Mouse (Mus musculus): ENCODE results near the gene Enpp6. TPM values are rescaled to one million over a fixed set of nuclear protein-coding genes. Genes with fewer than 3 reads are reported as not detected.

Gene Enpp6
- total and polyA plus RNA-seq, 2 experiments from 2014 or later: 0.80 to 1.9 TPM

GRCm38 (mm10) chr8:46988366-46988765 lies 1.7 kb downstream of the Enpp6 start:
- Histone ChIP-seq H3K27me3 (ENCODE audit: insufficient read depth, low read length) (no peaks in the 10 kb centered on the region), H3K9ac (replicated peaks; ENCODE audit: low read length, poor library complexity, severe bottlenecking) (no peak overlapping the region), H3K9me3 (ENCODE audit: low read length) (no peaks in the 10 kb centered on the region), H3K4me3 (ENCODE audit: low read depth, low read length) (no peak overlapping the region), H3K4me2 (ENCODE audit: low read depth, low read length, poor library complexity, severe bottlenecking) (no peak overlapping the region), H3K4me1 (ENCODE audit: insufficient read depth, low read length) (0 out of 2 replicates have a peak, but pooled peaks cover 2% of the 10 kb centered on the region), H3K36me3 (ENCODE audit: insufficient read depth, low read length) (no peaks in the 10 kb centered on the region), H3K27ac (ENCODE audit: low read depth, low read length) (no peak overlapping the region)
- no peak for TF ChIP-seq CTCF (IDR thresholded peaks at IDR 0.05)
- 57% methylated on average over 6 of the region's 6 CpGs for WGBS
- no peak for ATAC-seq (ENCODE audit: low FRiP score)
- DNase-seq (ENCODE audit: low spot score): no peak

- ATAC-seq (ENCODE audit: low FRiP score): no peak
- 0 out of 2 replicates have a peak, but pooled peaks cover 2% of the 10 kb centered on the region for H3K4me1 ChIP-seq (ENCODE audit: insufficient read depth, low read length)
- H3K27me3 ChIP-seq (ENCODE audit: insufficient read depth, low read length): no peaks in the 10 kb centered on the region
- no peak overlapping the region for H3K9ac ChIP-seq (replicated peaks; ENCODE audit: low read length, poor library complexity, severe bottlenecking)
- H3K36me3 ChIP-seq (ENCODE audit: insufficient read depth, low read length): no peaks in the 10 kb centered on the region
- H3K27ac ChIP-seq (ENCODE audit: low read depth, low read length): no peak overlapping the region
- no peak overlapping the region for H3K4me3 ChIP-seq (ENCODE audit: low read depth, low read length)
- H3K9me3 ChIP-seq (ENCODE audit: low read length): no peaks in the 10 kb centered on the region
- TF ChIP-seq CTCF (IDR thresholded peaks at IDR 0.05): no peak
- 84% methylated on average over 5 of the region's 5 CpGs for WGBS
- H3K4me2 ChIP-seq (ENCODE audit: low read depth, low read length, poor library complexity, severe bottlenecking): no peak overlapping the region
- no peak for DNase-seq (ENCODE audit: low spot score)
These were observed 4.4 kb downstream of the Enpp6 start for GRCm38 (mm10) chr8:46991081-46991480.

DNA sequence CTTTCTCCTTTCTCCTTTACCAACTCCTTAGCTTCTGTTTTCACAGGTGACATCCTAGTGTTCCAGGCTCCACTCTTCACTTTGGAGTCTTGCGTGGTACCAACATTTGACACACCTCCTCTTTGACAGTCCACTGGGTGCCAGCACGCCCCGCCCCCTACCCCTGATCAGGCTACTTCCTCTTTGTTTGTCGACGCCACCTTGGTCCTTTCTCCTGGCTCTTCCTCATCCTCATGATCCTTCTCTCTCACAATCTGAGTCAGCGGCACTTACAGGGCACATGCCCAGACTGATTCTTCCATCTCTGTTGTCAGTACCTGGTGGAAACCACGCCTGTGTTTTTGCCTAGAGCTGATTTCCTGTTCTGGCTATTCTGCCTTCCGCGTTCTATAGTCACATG lies 5.9 kb downstream of the Enpp6 start:
- DNase-seq (ENCODE audit: low spot score): no peak

DNA sequence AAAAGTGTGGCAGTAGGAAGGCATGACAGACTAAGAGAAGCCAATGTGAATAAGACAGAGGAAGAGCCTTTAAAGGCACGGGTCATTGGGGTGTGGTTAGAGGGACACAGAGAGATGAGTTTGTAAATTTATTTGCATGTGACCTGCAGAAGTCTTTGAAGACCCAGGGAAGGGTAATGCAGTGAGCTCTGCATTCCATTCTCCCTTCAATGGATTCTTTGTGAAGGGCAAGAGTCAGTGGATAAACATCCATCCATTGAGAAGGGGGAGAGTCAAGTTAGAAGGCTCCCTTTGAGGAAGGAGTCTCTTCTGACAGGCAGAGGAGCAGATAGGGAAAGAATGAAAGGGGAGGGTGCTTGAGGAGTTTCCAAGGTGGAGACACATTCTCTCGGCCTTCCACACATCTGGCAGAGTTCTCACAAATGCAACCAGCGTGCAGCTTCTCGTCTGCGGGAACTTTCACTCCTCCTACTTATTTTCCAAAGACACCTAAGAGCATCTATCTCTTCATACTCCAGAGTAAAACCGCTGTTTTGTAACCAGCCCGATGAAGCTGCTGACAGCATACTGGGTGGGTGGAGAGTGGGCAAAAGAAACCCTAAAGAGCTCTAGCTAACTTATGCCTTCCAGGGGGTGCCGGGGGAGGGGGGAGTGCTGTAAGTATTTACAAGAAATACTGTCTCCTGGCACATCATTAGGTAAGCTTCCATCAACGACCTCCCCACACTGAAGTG lies 9.4 kb downstream of the Enpp6 start:
- DNase-seq (ENCODE audit: low spot score) (no peak), ATAC-seq (ENCODE audit: low FRiP score) (no peak)
- Histone ChIP-seq H3K4me2 (ENCODE audit: low read depth, low read length, poor library complexity, severe bottlenecking) (no peak overlapping the region), H3K4me1 (ENCODE audit: insufficient read depth, low read length) (no peaks in the 10 kb centered on the region), H3K36me3 (ENCODE audit: insufficient read depth, low read length) (no peaks in the 10 kb centered on the region), H3K27me3 (ENCODE audit: insufficient read depth, low read length) (no peaks in the 10 kb centered on the region), H3K9me3 (ENCODE audit: low read length) (no peaks in the 10 kb centered on the region), H3K27ac (ENCODE audit: low read depth, low read length) (no peak overlapping the region), H3K4me3 (ENCODE audit: low read depth, low read length) (no peak overlapping the region), H3K9ac (replicated peaks; ENCODE audit: low read length, poor library complexity, severe bottlenecking) (no peak overlapping the region)
- 71% methylated on average over 9 of the region's 9 CpGs for WGBS
- no peak for TF ChIP-seq CTCF (IDR thresholded peaks at IDR 0.05)

More for the DNA sequence above, 5.9 kb downstream of the Enpp6 start:
- Histone ChIP-seq H3K27me3 (ENCODE audit: insufficient read depth, low read length) (no peaks in the 10 kb centered on the region), H3K4me3 (ENCODE audit: low read depth, low read length) (no peak overlapping the region), H3K36me3 (ENCODE audit: insufficient read depth, low read length) (no peaks in the 10 kb centered on the region), H3K4me1 (ENCODE audit: insufficient read depth, low read length) (0 out of 2 replicates have a peak, but pooled peaks cover 2% of the 10 kb centered on the region), H3K9me3 (ENCODE audit: low read length) (no peaks in the 10 kb centered on the region), H3K27ac (ENCODE audit: low read depth, low read length) (no peak overlapping the region), H3K4me2 (ENCODE audit: low read depth, low read length, poor library complexity, severe bottlenecking) (no peak overlapping the region), H3K9ac (replicated peaks; ENCODE audit: low read length, poor library complexity, severe bottlenecking) (no peak overlapping the region)
- WGBS: 93% methylated on average over 9 of the region's 9 CpGs
- TF ChIP-seq CTCF (IDR thresholded peaks at IDR 0.05): no peak
- ATAC-seq (ENCODE audit: low FRiP score): no peak

DNA sequence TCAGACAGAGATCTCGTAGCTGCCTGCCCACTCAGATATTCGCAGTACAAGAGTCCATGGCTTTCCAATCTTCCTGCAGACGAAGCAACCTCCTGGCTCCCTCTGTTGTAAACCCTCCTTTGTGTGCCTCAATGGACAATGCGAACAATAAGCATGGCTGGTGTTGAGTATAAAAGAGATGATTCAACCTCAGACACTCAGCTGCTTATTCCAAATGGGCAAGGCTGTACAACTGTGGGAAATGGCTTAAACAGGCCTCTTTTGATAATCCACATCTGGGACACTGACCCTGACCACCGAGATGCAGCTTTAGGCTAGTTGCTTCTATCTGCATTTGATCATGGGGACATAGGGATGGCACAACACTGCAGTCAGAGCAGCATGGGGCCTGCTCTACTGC lies 19.0 kb downstream of the Enpp6 start:
- no peak overlapping the region for H3K4me3 ChIP-seq (ENCODE audit: low read depth, low read length)
- H3K27ac ChIP-seq (ENCODE audit: low read depth, low read length): no peak overlapping the region
- no peak for TF ChIP-seq CTCF (IDR thresholded peaks at IDR 0.05)
- no peaks in the 10 kb centered on the region for H3K27me3 ChIP-seq (ENCODE audit: insufficient read depth, low read length)
- no peak for DNase-seq (ENCODE audit: low spot score)
- ATAC-seq (ENCODE audit: low FRiP score): no peak
- no peaks in the 10 kb centered on the region for H3K4me1 ChIP-seq (ENCODE audit: insufficient read depth, low read length)
- no peak overlapping the region for H3K4me2 ChIP-seq (ENCODE audit: low read depth, low read length, poor library complexity, severe bottlenecking)
- H3K9ac ChIP-seq (replicated peaks; ENCODE audit: low read length, poor library complexity, severe bottlenecking): no peak overlapping the region
- no peaks in the 10 kb centered on the region for H3K9me3 ChIP-seq (ENCODE audit: low read length)
- WGBS: 39% methylated on average over 5 of the region's 5 CpGs
- no peaks in the 10 kb centered on the region for H3K36me3 ChIP-seq (ENCODE audit: insufficient read depth, low read length)

DNA sequence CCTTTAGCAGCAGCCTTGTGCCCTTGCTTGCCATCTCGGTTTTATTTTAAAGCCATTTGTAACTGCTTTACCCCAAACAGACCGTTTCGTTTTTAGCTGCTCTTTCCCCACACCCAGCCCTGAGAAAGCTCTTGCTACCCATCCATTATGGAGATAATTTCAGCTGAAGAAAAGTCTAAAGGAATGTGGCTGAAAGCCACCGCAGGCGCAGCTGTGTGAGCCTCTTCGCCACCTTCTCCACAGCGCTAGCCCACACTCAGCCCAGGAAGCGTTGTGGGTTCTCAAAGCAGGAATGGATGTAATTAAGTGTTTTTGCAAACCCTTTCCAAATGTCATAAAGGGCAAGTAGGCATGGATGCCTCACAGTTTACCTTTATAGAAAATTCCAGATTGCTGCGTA lies 20.1 kb downstream of the Enpp6 start:
- Histone ChIP-seq H3K36me3 (ENCODE audit: insufficient read depth, low read length) (no peaks in the 10 kb centered on the region), H3K27me3 (ENCODE audit: insufficient read depth, low read length) (no peaks in the 10 kb centered on the region), H3K9ac (replicated peaks; ENCODE audit: low read length, poor library complexity, severe bottlenecking) (no peak overlapping the region), H3K4me3 (ENCODE audit: low read depth, low read length) (no peak overlapping the region), H3K9me3 (ENCODE audit: low read length) (no peaks in the 10 kb centered on the region), H3K27ac (ENCODE audit: low read depth, low read length) (no peak overlapping the region), H3K4me1 (ENCODE audit: insufficient read depth, low read length) (no peaks in the 10 kb centered on the region), H3K4me2 (ENCODE audit: low read depth, low read length, poor library complexity, severe bottlenecking) (no peak overlapping the region)
- 73% methylated on average over 9 of the region's 9 CpGs for WGBS
- DNase-seq (ENCODE audit: low spot score) (no peak), ATAC-seq (ENCODE audit: low FRiP score) (no peak)
- no peak for TF ChIP-seq CTCF (IDR thresholded peaks at IDR 0.05)
